Mouse (Mus musculus): ENCODE results near the gene Plekhm2. TPM values are rescaled to one million over a fixed set of nuclear protein-coding genes. Genes with fewer than 3 reads are reported as not detected.

Plekhm2 gene
- polyA plus RNA-seq, 1 experiment from 2014 or later = 3.5 TPM

DNA sequence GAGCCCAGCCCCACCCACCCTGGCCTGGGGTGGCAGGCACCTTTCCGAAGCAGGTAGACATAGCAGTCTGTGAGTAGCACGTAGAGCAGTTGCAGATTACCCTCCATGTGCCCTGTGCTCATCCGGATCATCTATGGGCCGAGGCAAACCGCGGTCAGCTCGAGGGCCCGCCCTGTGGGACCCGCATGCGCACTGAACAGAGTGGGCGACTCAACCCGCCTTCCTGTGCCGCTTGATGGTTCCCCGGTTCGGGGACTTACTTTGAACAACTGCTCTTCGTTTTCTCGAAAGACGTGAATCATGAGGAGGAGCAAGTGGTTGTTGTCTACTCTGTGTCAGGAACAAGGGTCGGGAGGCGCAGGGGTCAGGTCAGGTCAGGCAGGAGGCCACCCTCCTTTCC lies 33.4 kb downstream of the Plekhm2 start:
- peaks cover 48% of the 10 kb centered on the region for H3K36me3 ChIP-seq (ENCODE audit: control insufficient read depth, insufficient read depth, low read length)
- no peak for ATAC-seq (replicated peaks; ENCODE audit: insufficient number of reproducible peaks, low FRiP score, low TSS enrichment)
- no peaks in the 10 kb centered on the region; the same call in 1 of the 2 replicates for H3K4me1 ChIP-seq (ENCODE audit: control insufficient read depth, insufficient read depth, low read length)
- H3K27ac ChIP-seq (ENCODE audit: low read depth, low read length) = no peak overlapping the region
- no peak overlapping the region for H3K4me2 ChIP-seq
- no peak overlapping the region for H3K4me3 ChIP-seq (ENCODE audit: low read depth, low read length)
- no peaks in the 10 kb centered on the region for H3K27me3 ChIP-seq (ENCODE audit: control insufficient read depth, insufficient read depth, low read length)
- H3K9me3 ChIP-seq (replicated peaks; ENCODE audit: control insufficient read depth, low read length) = no peaks in the 10 kb centered on the region
- 90% methylated on average over 20 of the region's 20 CpGs for WGBS (ENCODE audit: insufficient replicate concordance)
- no peak overlapping the region for H3K9ac ChIP-seq (ENCODE audit: low read depth, low read length)

DNA sequence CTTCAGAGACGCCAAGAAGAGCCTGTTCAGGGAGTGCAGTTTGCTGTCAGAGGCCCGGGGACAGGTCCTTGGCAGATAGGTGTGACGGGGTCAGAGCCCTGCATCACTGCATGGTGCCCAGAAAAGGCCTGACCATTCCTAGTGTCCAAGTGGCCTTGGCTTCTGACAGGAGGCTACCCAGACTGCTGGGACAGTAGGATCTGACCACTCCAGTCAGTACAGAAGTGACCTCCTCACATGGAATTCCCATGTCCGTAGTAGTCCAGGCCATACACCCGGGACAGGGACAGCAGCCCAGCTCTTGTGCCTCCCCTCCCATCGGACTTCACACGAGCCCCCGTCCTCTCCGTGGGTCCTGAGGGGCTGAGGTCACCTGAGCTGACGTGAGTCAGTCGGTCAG lies 34.7 kb downstream of the Plekhm2 start:
- no peak for ATAC-seq (replicated peaks; ENCODE audit: insufficient number of reproducible peaks, low FRiP score, low TSS enrichment)
- H3K27me3 ChIP-seq (ENCODE audit: control insufficient read depth, insufficient read depth, low read length) = no peaks in the 10 kb centered on the region
- H3K4me1 ChIP-seq (ENCODE audit: control insufficient read depth, insufficient read depth, low read length) = no peaks in the 10 kb centered on the region; the same call in 1 of the 2 replicates
- H3K36me3 ChIP-seq (ENCODE audit: control insufficient read depth, insufficient read depth, low read length) = peaks cover 51% of the 10 kb centered on the region
- no peak overlapping the region for H3K27ac ChIP-seq (ENCODE audit: low read depth, low read length)
- no peak overlapping the region for H3K4me3 ChIP-seq (ENCODE audit: low read depth, low read length)
- no peak overlapping the region for H3K4me2 ChIP-seq
- H3K9me3 ChIP-seq (replicated peaks; ENCODE audit: control insufficient read depth, low read length) = no peaks in the 10 kb centered on the region
- WGBS (ENCODE audit: insufficient replicate concordance) = 85% methylated on average over 11 of the region's 11 CpGs
- no peak overlapping the region for H3K9ac ChIP-seq (ENCODE audit: low read depth, low read length)

DNA sequence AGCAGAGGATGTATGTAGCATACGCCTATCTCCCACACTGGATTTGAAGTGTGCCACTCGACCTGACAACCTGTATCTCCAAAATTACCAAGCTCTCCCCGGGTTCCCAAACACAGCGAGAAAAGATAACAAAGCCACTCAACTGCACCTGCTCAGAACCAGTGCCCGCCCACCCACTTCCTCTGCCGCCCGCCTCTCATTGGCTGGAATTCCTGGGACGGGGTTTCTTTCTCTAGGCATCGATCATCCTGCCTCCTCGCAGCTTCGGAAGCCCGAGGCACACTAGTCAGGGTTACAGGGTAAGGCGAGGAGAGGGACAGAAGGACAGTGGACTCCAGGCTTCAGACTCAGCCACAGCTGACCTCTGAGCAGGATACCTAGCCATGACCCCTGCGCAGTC lies 36.0 kb downstream of the Plekhm2 start:
- H3K4me1 ChIP-seq (ENCODE audit: control insufficient read depth, insufficient read depth, low read length) = peaks cover 3% of the 10 kb centered on the region; the same call in 1 of the 2 replicates
- ATAC-seq (replicated peaks; ENCODE audit: insufficient number of reproducible peaks, low FRiP score, low TSS enrichment) = no peak
- peaks cover 49% of the 10 kb centered on the region for H3K36me3 ChIP-seq (ENCODE audit: control insufficient read depth, insufficient read depth, low read length)
- no peak overlapping the region for H3K27ac ChIP-seq (ENCODE audit: low read depth, low read length)
- no peaks in the 10 kb centered on the region for H3K27me3 ChIP-seq (ENCODE audit: control insufficient read depth, insufficient read depth, low read length)
- no peak overlapping the region for H3K4me2 ChIP-seq
- WGBS (ENCODE audit: insufficient replicate concordance) = 72% methylated on average over 14 of the region's 14 CpGs
- H3K4me3 ChIP-seq (ENCODE audit: low read depth, low read length) = no peak overlapping the region
- no peak overlapping the region for H3K9ac ChIP-seq (ENCODE audit: low read depth, low read length)
- no peaks in the 10 kb centered on the region for H3K9me3 ChIP-seq (replicated peaks; ENCODE audit: control insufficient read depth, low read length)

DNA sequence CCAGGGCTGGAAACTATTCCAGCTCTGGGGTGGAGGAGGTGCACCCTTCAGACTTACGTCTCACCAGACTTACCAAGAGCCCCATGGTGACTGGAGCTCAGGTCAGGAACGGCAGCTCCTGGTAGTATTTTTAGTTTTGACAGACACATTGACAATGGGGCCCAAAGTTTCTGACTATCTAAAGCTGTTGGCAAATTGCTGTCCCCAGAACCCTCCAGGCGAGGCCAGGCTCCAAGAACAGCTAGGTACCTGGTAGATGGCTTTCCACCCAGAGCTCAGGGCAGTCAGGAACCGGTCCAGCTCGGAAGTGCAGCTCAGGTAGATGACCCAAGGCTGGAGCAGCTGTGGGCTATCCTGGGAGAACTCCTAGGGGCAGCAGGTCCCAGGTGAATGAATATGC lies 37.2 kb downstream of the Plekhm2 start:
- ATAC-seq (replicated peaks; ENCODE audit: insufficient number of reproducible peaks, low FRiP score, low TSS enrichment) = no peak
- H3K27ac ChIP-seq (ENCODE audit: low read depth, low read length) = no peak overlapping the region
- no peaks in the 10 kb centered on the region for H3K27me3 ChIP-seq (ENCODE audit: control insufficient read depth, insufficient read depth, low read length)
- H3K4me2 ChIP-seq = no peak overlapping the region
- no peak overlapping the region for H3K4me3 ChIP-seq (ENCODE audit: low read depth, low read length)
- H3K9me3 ChIP-seq (replicated peaks; ENCODE audit: control insufficient read depth, low read length) = no peaks in the 10 kb centered on the region
- peaks cover 4% of the 10 kb centered on the region; the same call in 1 of the 2 replicates for H3K4me1 ChIP-seq (ENCODE audit: control insufficient read depth, insufficient read depth, low read length)
- H3K9ac ChIP-seq (ENCODE audit: low read depth, low read length) = no peak overlapping the region
- peaks cover 44% of the 10 kb centered on the region for H3K36me3 ChIP-seq (ENCODE audit: control insufficient read depth, insufficient read depth, low read length)
- 79% methylated on average over 5 of the region's 5 CpGs for WGBS (ENCODE audit: insufficient replicate concordance)

DNA sequence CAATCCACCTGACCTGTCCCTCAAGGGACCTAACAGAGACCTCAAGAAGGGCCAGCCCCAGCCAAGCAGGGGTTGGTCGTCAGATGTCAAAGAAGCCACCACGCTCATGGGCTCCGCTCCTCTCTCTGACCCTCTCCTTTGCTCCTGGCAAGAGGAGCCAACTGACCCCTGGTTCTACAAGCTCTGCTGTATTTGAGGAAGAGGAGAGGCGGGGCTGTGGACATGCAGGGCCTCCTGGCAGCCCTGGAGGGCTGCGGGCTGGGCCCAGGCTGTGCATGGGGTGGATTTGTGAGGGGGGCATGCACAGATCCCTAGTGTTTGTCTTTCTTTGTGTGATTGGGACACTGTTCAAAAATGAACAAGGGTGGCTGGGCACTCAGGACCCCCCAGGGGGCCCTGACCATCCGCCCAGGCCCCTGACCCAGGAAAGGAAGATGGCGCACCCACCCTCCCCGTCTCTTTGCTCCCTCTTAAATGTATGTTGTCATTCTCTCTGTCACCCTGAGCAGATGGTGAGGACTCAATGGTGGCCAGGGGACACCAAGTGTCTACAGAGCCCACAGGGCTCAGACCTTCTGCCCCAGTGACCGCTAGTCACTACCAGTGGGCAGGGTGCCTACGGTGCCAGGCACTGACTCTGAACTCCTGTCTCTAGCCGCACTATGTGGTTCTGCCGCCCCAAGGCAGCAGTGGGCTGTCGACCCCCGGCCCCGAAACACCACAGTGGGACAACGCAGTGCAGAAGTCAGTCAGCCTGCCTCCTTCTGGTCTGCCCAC lies 38.7 kb downstream of the Plekhm2 start:
- 85% methylated on average over 16 of the region's 16 CpGs for WGBS (ENCODE audit: insufficient replicate concordance)
- Histone ChIP-seq H3K27me3 (ENCODE audit: control insufficient read depth, insufficient read depth, low read length) (no peaks in the 10 kb centered on the region), H3K9ac (ENCODE audit: low read depth, low read length) (no peak overlapping the region), H3K9me3 (replicated peaks; ENCODE audit: control insufficient read depth, low read length) (no peaks in the 10 kb centered on the region), H3K4me3 (ENCODE audit: low read depth, low read length) (no peak overlapping the region), H3K4me2 (no peak overlapping the region), H3K36me3 (ENCODE audit: control insufficient read depth, insufficient read depth, low read length) (peaks cover 28% of the 10 kb centered on the region), H3K4me1 (ENCODE audit: control insufficient read depth, insufficient read depth, low read length) (peaks cover 4% of the 10 kb centered on the region; the same call in 1 of the 2 replicates), H3K27ac (ENCODE audit: low read depth, low read length) (no peak overlapping the region)
- no peak for ATAC-seq (replicated peaks; ENCODE audit: insufficient number of reproducible peaks, low FRiP score, low TSS enrichment)

DNA sequence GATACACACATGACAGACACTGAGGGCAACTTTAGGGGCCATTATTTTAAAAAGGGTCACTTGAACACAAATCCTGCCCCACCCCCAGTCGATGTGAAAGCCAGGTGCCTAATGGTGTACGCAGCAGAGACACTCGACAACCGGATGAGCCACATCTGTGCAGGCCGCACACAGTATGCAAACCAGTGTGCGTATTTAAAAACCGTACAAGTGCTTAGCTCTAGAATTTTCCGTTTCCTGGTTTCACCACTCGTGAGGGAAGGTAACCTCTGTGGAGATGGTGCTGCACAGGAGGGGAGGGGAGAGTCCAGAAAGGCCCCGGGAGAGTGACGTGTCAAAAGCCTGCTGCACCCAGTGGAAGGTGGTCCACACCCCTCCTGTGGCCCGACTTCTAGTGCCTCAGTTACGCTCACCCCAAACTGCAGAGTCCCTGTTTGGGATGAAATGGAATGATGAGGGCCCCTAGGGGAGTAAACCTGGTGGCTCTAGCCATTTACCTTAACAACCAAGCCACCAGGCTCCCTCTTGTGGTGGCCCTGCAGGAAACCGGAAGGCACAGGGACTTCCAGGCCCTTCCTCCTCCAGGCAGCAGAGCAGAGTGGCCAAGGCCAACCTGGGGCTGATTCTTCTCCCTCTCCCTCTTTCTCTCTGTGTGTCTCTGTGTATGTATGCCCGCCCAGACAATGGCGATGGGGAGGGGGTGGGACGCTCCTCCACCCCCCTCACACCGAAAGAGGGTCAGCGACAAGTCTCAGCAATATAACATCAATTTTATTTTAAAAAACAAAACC lies 39.5 kb downstream of the Plekhm2 start:
- Histone ChIP-seq H3K4me3 (ENCODE audit: low read depth, low read length) (no peak overlapping the region), H3K4me2 (no peak overlapping the region), H3K4me1 (ENCODE audit: control insufficient read depth, insufficient read depth, low read length) (peaks cover 4% of the 10 kb centered on the region; the same call in 1 of the 2 replicates), H3K9ac (ENCODE audit: low read depth, low read length) (no peak overlapping the region), H3K27ac (ENCODE audit: low read depth, low read length) (no peak overlapping the region), H3K9me3 (replicated peaks; ENCODE audit: control insufficient read depth, low read length) (no peaks in the 10 kb centered on the region), H3K36me3 (ENCODE audit: control insufficient read depth, insufficient read depth, low read length) (peaks cover 26% of the 10 kb centered on the region), H3K27me3 (ENCODE audit: control insufficient read depth, insufficient read depth, low read length) (no peaks in the 10 kb centered on the region)
- no peak for ATAC-seq (replicated peaks; ENCODE audit: insufficient number of reproducible peaks, low FRiP score, low TSS enrichment)
- WGBS (ENCODE audit: insufficient replicate concordance) = 70% methylated on average over 19 of the region's 19 CpGs

DNA sequence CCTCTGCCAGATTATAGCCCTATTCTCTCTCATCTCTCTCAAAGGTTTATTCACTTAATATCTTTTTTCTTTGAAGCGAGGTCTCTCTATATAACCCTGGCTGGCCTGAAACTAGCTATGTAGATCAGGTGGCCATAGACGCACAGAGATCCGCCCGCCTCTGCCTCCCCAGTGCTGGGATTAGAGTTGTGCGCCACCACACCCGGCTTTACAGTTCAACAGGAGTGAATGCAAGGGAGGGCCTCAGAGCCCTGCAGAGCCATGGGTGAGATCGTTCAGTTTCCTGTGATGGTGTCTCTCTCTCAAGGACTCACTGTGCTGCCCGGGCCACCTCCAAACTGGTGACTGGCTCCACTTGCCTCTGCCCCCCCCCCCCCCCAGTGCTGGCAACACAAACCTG lies 40.6 kb downstream of the Plekhm2 start:
- 77% methylated on average over 8 of the region's 8 CpGs for WGBS (ENCODE audit: insufficient replicate concordance)
- H3K27ac ChIP-seq (ENCODE audit: low read depth, low read length) = no peak overlapping the region

DNA sequence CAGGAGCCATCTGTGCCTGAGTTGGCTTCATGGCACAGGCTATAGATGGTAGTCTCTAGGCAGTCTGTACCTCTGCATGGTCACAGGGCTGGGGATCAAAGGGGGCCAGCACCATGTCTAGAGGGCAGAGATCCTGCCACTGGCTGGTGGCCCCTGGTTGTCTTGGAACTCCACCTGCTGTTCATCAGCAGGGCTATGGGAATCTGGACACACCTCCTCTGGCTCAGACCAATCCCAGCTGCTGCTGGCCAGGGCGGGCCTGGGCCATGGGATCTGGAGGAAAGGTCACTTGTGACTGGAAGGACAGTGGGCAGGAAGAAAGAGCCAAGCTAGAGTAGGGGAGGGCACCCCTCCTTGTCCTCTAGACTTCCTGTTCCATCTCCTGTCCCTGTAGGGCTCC lies 41.0 kb downstream of the Plekhm2 start, which contains the start of gene Slc25a34:
Gene Slc25a34 (minus strand): TSS at position 156 of the 400 bp plus-strand sequence.
- 70% methylated on average over 1 of the region's 1 CpGs for WGBS (ENCODE audit: insufficient replicate concordance)
- Histone ChIP-seq H3K4me1 (ENCODE audit: control insufficient read depth, insufficient read depth, low read length) (peaks cover 4% of the 10 kb centered on the region; the same call in 1 of the 2 replicates), H3K9me3 (replicated peaks; ENCODE audit: control insufficient read depth, low read length) (no peaks in the 10 kb centered on the region), H3K36me3 (ENCODE audit: control insufficient read depth, insufficient read depth, low read length) (peaks cover 18% of the 10 kb centered on the region), H3K27ac (ENCODE audit: low read depth, low read length) (peak within 1 kb of the TSS; percentile 16; the same call in 1 of the 2 replicates), H3K4me2 (no peak within 1 kb of the TSS), H3K4me3 (ENCODE audit: low read depth, low read length) (no peak within 1 kb of the TSS), H3K27me3 (ENCODE audit: control insufficient read depth, insufficient read depth, low read length) (no peaks in the 10 kb centered on the region), H3K9ac (ENCODE audit: low read depth, low read length) (no peak within 1 kb of the TSS)
- ATAC-seq (replicated peaks; ENCODE audit: insufficient number of reproducible peaks, low FRiP score, low TSS enrichment) = peak; percentile 53

More for the DNA sequence above, 40.6 kb downstream of the Plekhm2 start:
- Histone ChIP-seq H3K36me3 (ENCODE audit: control insufficient read depth, insufficient read depth, low read length) (peaks cover 18% of the 10 kb centered on the region), H3K4me2 (no peak overlapping the region), H3K4me1 (ENCODE audit: control insufficient read depth, insufficient read depth, low read length) (peaks cover 4% of the 10 kb centered on the region; the same call in 1 of the 2 replicates), H3K9ac (ENCODE audit: low read depth, low read length) (no peak overlapping the region), H3K4me3 (ENCODE audit: low read depth, low read length) (no peak overlapping the region), H3K9me3 (replicated peaks; ENCODE audit: control insufficient read depth, low read length) (no peaks in the 10 kb centered on the region), H3K27me3 (ENCODE audit: control insufficient read depth, insufficient read depth, low read length) (no peaks in the 10 kb centered on the region)
- ATAC-seq (replicated peaks; ENCODE audit: insufficient number of reproducible peaks, low FRiP score, low TSS enrichment) = no peak
